Mouse (Mus musculus) forebrain, embryonic 11.5 days (tissue): Measurements from ENCODE around the gene Olfr303. TPM values are rescaled to one million over a fixed set of nuclear protein-coding genes. Genes with fewer than 3 reads are reported as not detected.
"Not testable (repeated sequence)": the region's sequence is repeated elsewhere in the genome, so short reads cannot be mapped to it uniquely, and the experiment has no call there.

Source experiments
- ATAC-seq: fragments of 200-750 bp; cut with Nextera tagmentation; replicated peaks from 2 replicates; pipeline ENCODE4 v1.8.0; 2017; ENCODE audit warnings: moderate TSS enrichment; ENCODE audit not compliant: low FRiP score
- DNase-seq: peaks from one replicate; pipeline ENCODE4 v3.0.0-alpha.2; 2017; ENCODE audit warnings: low spot score
- H3K27ac ChIP-seq: fragments of 300-500 bp; sonication (generic); 2 replicates; pipeline ENCODE4 v1.5.1; 2014; ENCODE audit warnings: low read depth, low read length
- H3K27me3 ChIP-seq: fragments of 300-500 bp; sonication (generic); 2 replicates; pipeline ENCODE4 v1.6.1; 2014; ENCODE audit warnings: mild to moderate bottlenecking, low read length, mixed read lengths; ENCODE audit not compliant: control insufficient read depth, insufficient read depth
- H3K36me3 ChIP-seq: fragments of 300-500 bp; sonication (generic); 2 replicates; pipeline ENCODE4 v1.6.1; 2014; ENCODE audit warnings: mild to moderate bottlenecking, low read length, moderate library complexity, mixed read lengths; ENCODE audit not compliant: control insufficient read depth, insufficient read depth
- H3K4me1 ChIP-seq: fragments of 300-500 bp; sonication (generic); replicated peaks from 2 replicates; pipeline ENCODE4 v1.6.1; 2014; ENCODE audit warnings: low read length, mixed read lengths; ENCODE audit not compliant: control insufficient read depth, insufficient read depth
- H3K4me2 ChIP-seq: fragments of 300-500 bp; sonication (generic); 2 replicates; pipeline ENCODE4 v1.6.1; 2014; ENCODE audit warnings: low read depth, mild to moderate bottlenecking, low read length, moderate library complexity, mixed read lengths; ENCODE audit not compliant: severe bottlenecking
- H3K4me3 ChIP-seq: fragments of 300-500 bp; sonication (generic); 2 replicates; pipeline ENCODE4 v1.5.1; 2014; ENCODE audit warnings: low read depth, low read length
- H3K9ac ChIP-seq: fragments of 300-500 bp; sonication (generic); 2 replicates; pipeline ENCODE4 v1.6.1; 2014; ENCODE audit warnings: low read length
- H3K9me3 ChIP-seq: fragments of 300-500 bp; sonication (generic); 2 replicates; pipeline ENCODE4 v1.6.1; 2016; ENCODE audit warnings: low read length, mixed read lengths; ENCODE audit not compliant: control insufficient read depth
- whole genome bisulfite sequencing: fragments of 180-500 bp; shearing (Covaris S2); extraction: QIAGEN DNeasy Blood & Tissue Kit; methylation state at CpG from one replicate; pipeline ENCODE4 v1.1.7; 2014; 5-methylcytosine and 5-hydroxymethylcytosine counted together
- polyA plus RNA-seq: library from polyadenylated mRNA; unstranded; fragments of >200 nt; fragmentation: Nextera tagmentation; extraction: Ambion mirVana; gene quantifications from 2 replicates; pipeline ENCODE4 v1.2.1, GENCODE M21; 2014

Gene Olfr303
- polyA plus RNA-seq = not detected in 2 replicates

- Histone ChIP-seq H3K27ac (no peak within 1 kb of the TSS), H3K9ac (no peak within 1 kb of the TSS), H3K9me3 (no peaks in the 10 kb centered on the region), H3K4me2 (no peak within 1 kb of the TSS), H3K27me3 (no peaks in the 10 kb centered on the region), H3K4me3 (no peak within 1 kb of the TSS), H3K36me3 (no peaks in the 10 kb centered on the region), H3K4me1 (no peaks in the 10 kb centered on the region)
- DNase-seq (no peak), ATAC-seq (no peak)
These were observed at the start of gene Olfr303 for GRCm38 (mm10) chr7:86397689-86398088. TSS of gene Olfr303 (minus strand) at chr7:86397789.

- Histone ChIP-seq H3K27ac (no peak within 1 kb of the TSS), H3K4me3 (no peak within 1 kb of the TSS), H3K9me3 (no peaks in the 10 kb centered on the region), H3K27me3 (no peaks in the 10 kb centered on the region), H3K36me3 (no peaks in the 10 kb centered on the region), H3K4me1 (no peaks in the 10 kb centered on the region), H3K9ac (no peak within 1 kb of the TSS), H3K4me2 (no peak within 1 kb of the TSS)
- DNase-seq = no peak
- 90% methylated on average over 2 of the region's 2 CpGs for WGBS
- ATAC-seq = no peak
These were observed 6.0 kb upstream of the Olfr303 start, which contains the start of gene Olfr301 for GRCm38 (mm10) chr7:86403546-86403945. TSS of gene Olfr301 (plus strand) at chr7:86403846.

GRCm38 (mm10) chr7:86386558-86386957, 11.0 kb downstream of the Olfr303 start, which contains the start of gene Olfr304:
TSS of gene Olfr304 (minus strand) at chr7:86386658.
- H3K27ac ChIP-seq = no peak within 1 kb of the TSS
- WGBS = 77% methylated on average over 1 of the region's 1 CpGs
- no peak within 1 kb of the TSS for H3K4me2 ChIP-seq
- H3K9ac ChIP-seq = no peak within 1 kb of the TSS
- no peak within 1 kb of the TSS for H3K4me3 ChIP-seq
- no peaks in the 10 kb centered on the region for H3K36me3 ChIP-seq
- no peak for DNase-seq
- no peak for ATAC-seq
- H3K9me3 ChIP-seq = no peaks in the 10 kb centered on the region
- H3K4me1 ChIP-seq = no peaks in the 10 kb centered on the region
- no peaks in the 10 kb centered on the region for H3K27me3 ChIP-seq

GRCm38 (mm10) chr7:86385769-86386168, 11.8 kb downstream of the Olfr303 start:
- ATAC-seq (no peak), DNase-seq (no peak)
- Histone ChIP-seq H3K27ac (no peak overlapping the region), H3K4me1 (no peaks in the 10 kb centered on the region), H3K4me3 (no peak overlapping the region), H3K4me2 (no peak overlapping the region), H3K27me3 (no peaks in the 10 kb centered on the region), H3K9me3 (no peaks in the 10 kb centered on the region), H3K36me3 (no peaks in the 10 kb centered on the region), H3K9ac (no peak overlapping the region)
- WGBS = 80% methylated on average over 3 of the region's 3 CpGs

GRCm38 (mm10) chr7:86366828-86367227, 30.8 kb downstream of the Olfr303 start, which contains the start of gene Olfr305:
TSS of gene Olfr305 (minus strand) at chr7:86366928.
- no peaks in the 10 kb centered on the region for H3K27me3 ChIP-seq
- 83% methylated on average over 1 of the region's 1 CpGs for WGBS
- DNase-seq = no peak
- H3K4me1 ChIP-seq = no peaks in the 10 kb centered on the region
- no peak within 1 kb of the TSS for H3K4me2 ChIP-seq
- ATAC-seq = no peak
- H3K4me3 ChIP-seq = no peak within 1 kb of the TSS
- no peak within 1 kb of the TSS for H3K9ac ChIP-seq
- no peaks in the 10 kb centered on the region for H3K9me3 ChIP-seq
- no peaks in the 10 kb centered on the region for H3K36me3 ChIP-seq
- H3K27ac ChIP-seq = no peak within 1 kb of the TSS

GRCm38 (mm10) chr7:86346296-86346695, 51.3 kb downstream of the Olfr303 start:
- not testable (repeated sequence) for H3K4me1 ChIP-seq, H3K36me3 ChIP-seq, H3K4me2 ChIP-seq, H3K9ac ChIP-seq, H3K27ac ChIP-seq, H3K9me3 ChIP-seq, H3K4me3 ChIP-seq, ATAC-seq, DNase-seq, H3K27me3 ChIP-seq
- whole genome bisulfite sequencing = 92% methylated on average over 9 of the region's 9 CpGs

GRCm38 (mm10) chr7:86344253-86344652, 53.3 kb downstream of the Olfr303 start:
- no peak for DNase-seq
- no peak overlapping the region for H3K9ac ChIP-seq
- H3K9me3 ChIP-seq = no peaks in the 10 kb centered on the region
- H3K4me2 ChIP-seq = no peak overlapping the region
- WGBS = 63% methylated on average over 3 of the region's 3 CpGs
- H3K4me1 ChIP-seq = no peaks in the 10 kb centered on the region
- H3K4me3 ChIP-seq = no peak overlapping the region
- H3K27ac ChIP-seq = no peak overlapping the region
- H3K36me3 ChIP-seq = no peaks in the 10 kb centered on the region
- no peak for ATAC-seq
- no peaks in the 10 kb centered on the region for H3K27me3 ChIP-seq

GRCm38 (mm10) chr7:86342881-86343565, 54.6 kb downstream of the Olfr303 start:
- H3K9me3 ChIP-seq = no peaks in the 10 kb centered on the region
- no peak overlapping the region for H3K4me2 ChIP-seq
- DNase-seq (no peak), ATAC-seq (no peak)
- no peaks in the 10 kb centered on the region for H3K4me1 ChIP-seq
- no peaks in the 10 kb centered on the region for H3K36me3 ChIP-seq
- no peak overlapping the region for H3K4me3 ChIP-seq
- H3K27me3 ChIP-seq = no peaks in the 10 kb centered on the region
- no peak overlapping the region for H3K9ac ChIP-seq
- 81% methylated on average over 14 of the region's 14 CpGs for WGBS
- H3K27ac ChIP-seq = no peak overlapping the region
